ENCODE assay signal across 8 mouse cellular contexts in the genomic region with DNA sequence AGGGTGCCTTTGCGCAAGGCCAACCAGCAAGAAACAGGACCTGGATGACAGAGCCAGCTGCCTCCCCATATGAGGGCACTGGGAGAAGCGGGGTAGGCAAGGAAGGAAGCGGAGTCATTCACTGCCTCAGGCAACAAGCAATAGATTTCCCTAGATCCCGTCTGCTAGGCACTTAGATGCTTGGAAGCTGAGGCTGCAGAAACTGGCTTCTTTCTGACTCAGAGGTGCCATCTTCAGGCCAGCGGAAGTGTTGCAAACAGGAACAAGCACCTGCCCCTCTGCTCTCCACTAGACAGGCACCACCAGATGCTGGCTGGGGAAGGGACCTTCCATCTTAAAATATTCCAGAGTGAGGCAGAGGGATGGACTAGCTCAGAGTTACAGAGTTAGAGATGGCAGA.
A peak's percentile ranks its signal among the peaks of the same experiment; 100 is the strongest.
DNase-seq lines count a peak whose midpoint lies in the region; ATAC-seq and TF ChIP-seq lines count a peak whose summit lies in the region.

No protein-coding gene starts in this region.

- 0 out of 2 replicates have a peak overlapping the region, but pooled peaks have one; percentile 12 for H3K4me2 ChIP-seq in heart, embryonic 14.5 days (ENCODE audit: low read length)
- peak overlapping the region; percentile 18; the same call in 1 of the 2 replicates for H3K4me2 ChIP-seq in kidney, postnatal 0 days (ENCODE audit: low read length)
- H3K4me2 ChIP-seq in liver, embryonic 11.5 days: no peak overlapping the region
- no peak overlapping the region for H3K4me2 ChIP-seq in stomach, embryonic 15.5 days

- H3K36me3 ChIP-seq in C2C12 (ENCODE audit: control insufficient read depth, insufficient read depth): no peaks in the 10 kb centered on the region
- H3K36me3 ChIP-seq in heart, embryonic 14.5 days (ENCODE audit: control insufficient read depth, insufficient read depth, low read length): no peaks in the 10 kb centered on the region
- no peaks in the 10 kb centered on the region for H3K36me3 ChIP-seq in kidney, postnatal 0 days (ENCODE audit: insufficient read depth, low read length)
- no peaks in the 10 kb centered on the region for H3K36me3 ChIP-seq in liver, embryonic 11.5 days (ENCODE audit: control insufficient read depth, insufficient read depth, low read length)
- no peaks in the 10 kb centered on the region for H3K36me3 ChIP-seq in stomach, embryonic 15.5 days

- no peaks in the 10 kb centered on the region for H3K79me2 ChIP-seq in C2C12 (ENCODE audit: control insufficient read depth, insufficient read depth)

- TF ChIP-seq CTCF in C2C12 (IDR thresholded peaks at IDR 0.05; ENCODE audit: control insufficient read depth, insufficient read depth, insufficient read length): peak; percentile 84
- peak; percentile 89 for TF ChIP-seq CTCF in bone marrow macrophage, adult 2 months (IDR thresholded peaks at IDR 0.05; ENCODE audit: low read depth, low read length)
- TF ChIP-seq CTCF in embryonic fibroblast, embryonic 13.5 days (IDR thresholded peaks at IDR 0.05; ENCODE audit: borderline replicate concordance, insufficient read depth, low read length): peak; percentile 67; the same call in 1 of the 2 replicates
- peak; percentile 92 for TF ChIP-seq CTCF in kidney, postnatal 0 days (IDR thresholded peaks at IDR 0.05; ENCODE audit: low read depth)

- no peak overlapping the region for H3K27ac ChIP-seq in bone marrow macrophage, adult 2 months (ENCODE audit: insufficient read depth, low read depth, low read length)
- H3K27ac ChIP-seq in embryonic fibroblast, embryonic 13.5 days (ENCODE audit: insufficient read depth, low read length): no peak overlapping the region
- H3K27ac ChIP-seq in heart, embryonic 14.5 days (replicated peaks in 1 of 2; ENCODE audit: control insufficient read depth in 1 of 2, insufficient read depth in 1 of 2, low read depth in 2 of 2, low read length in 2 of 2): no peak overlapping the region
- H3K27ac ChIP-seq in kidney, postnatal 0 days: no peak overlapping the region
- H3K27ac ChIP-seq in liver, embryonic 11.5 days (ENCODE audit: low read depth, low read length): no peak overlapping the region
- no peak overlapping the region for H3K27ac ChIP-seq in stomach, embryonic 15.5 days

- H3ac ChIP-seq in C2C12 (ENCODE audit: control insufficient read depth, insufficient read length, low read depth): no peak overlapping the region

- no peaks in the 10 kb centered on the region for H3K9me3 ChIP-seq in heart, embryonic 14.5 days (ENCODE audit: control insufficient read depth, low read length)
- no peaks in the 10 kb centered on the region for H3K9me3 ChIP-seq in kidney, postnatal 0 days (replicated peaks; ENCODE audit: low read length)
- no peaks in the 10 kb centered on the region for H3K9me3 ChIP-seq in liver, embryonic 11.5 days (ENCODE audit: control insufficient read depth, low read length)
- no peaks in the 10 kb centered on the region for H3K9me3 ChIP-seq in stomach, embryonic 15.5 days

- 25% methylated on average over 5 of the region's 5 CpGs for WGBS in heart, embryonic 14.5 days
- 14% methylated on average over 5 of the region's 5 CpGs for WGBS in kidney, postnatal 0 days
- 22% methylated on average over 5 of the region's 5 CpGs for WGBS in liver, embryonic 11.5 days
- WGBS in stomach, embryonic 15.5 days: 25% methylated on average over 5 of the region's 5 CpGs

- no peaks in the 10 kb centered on the region for H3K79me3 ChIP-seq in C2C12 (ENCODE audit: low read depth)

- no peak overlapping the region for H3K4me3 ChIP-seq in C2C12 (ENCODE audit: insufficient read depth, poor library complexity, severe bottlenecking)
- H3K4me3 ChIP-seq in bone marrow macrophage, adult 2 months (ENCODE audit: insufficient read depth, low read length): peak overlapping the region; percentile 2; the same call in 1 of the 2 replicates
- H3K4me3 ChIP-seq in embryonic fibroblast, embryonic 13.5 days (ENCODE audit: insufficient read depth, low read length): no peak overlapping the region
- no peak overlapping the region for H3K4me3 ChIP-seq in heart, embryonic 14.5 days (ENCODE audit: control insufficient read depth in 1 of 2, insufficient read depth in 1 of 2, low read depth in 1 of 2, low read length in 2 of 2)
- H3K4me3 ChIP-seq in kidney, postnatal 0 days (replicated peaks; ENCODE audit: low read depth, low read length): no peak overlapping the region
- H3K4me3 ChIP-seq in liver, embryonic 11.5 days (ENCODE audit: low read depth, low read length): no peak overlapping the region
- no peak overlapping the region for H3K4me3 ChIP-seq in stomach, embryonic 15.5 days (replicated peaks)

- TF ChIP-seq POLR2A in bone marrow macrophage, adult 2 months (IDR thresholded peaks at IDR 0.05; ENCODE audit: borderline replicate concordance, low read depth, low read length): no peak
- TF ChIP-seq POLR2A in embryonic fibroblast, embryonic 13.5 days (IDR thresholded peaks at IDR 0.05; ENCODE audit: low read depth, low read length): no peak

- peaks cover 35% of the 10 kb centered on the region for H3K4me1 ChIP-seq in bone marrow macrophage, adult 2 months (ENCODE audit: control insufficient read depth, insufficient read depth, low read length)
- peaks cover 16% of the 10 kb centered on the region; the same call in 1 of the 2 replicates for H3K4me1 ChIP-seq in embryonic fibroblast, embryonic 13.5 days (ENCODE audit: control insufficient read depth, insufficient read depth, low read length)
- peaks cover 13 to 26% of the 10 kb centered on the region in 2 experiments for H3K4me1 ChIP-seq in heart, embryonic 14.5 days (ENCODE audit: control insufficient read depth in 2 of 2, insufficient read depth in 2 of 2, low read length in 2 of 2)
- H3K4me1 ChIP-seq in kidney, postnatal 0 days (replicated peaks; ENCODE audit: insufficient read depth, low read length): peaks cover 16% of the 10 kb centered on the region
- H3K4me1 ChIP-seq in liver, embryonic 11.5 days (replicated peaks; ENCODE audit: control insufficient read depth, insufficient read depth, low read length): no peaks in the 10 kb centered on the region
- 0 out of 2 replicates have a peak, but pooled peaks cover 4% of the 10 kb centered on the region for H3K4me1 ChIP-seq in stomach, embryonic 15.5 days

- DNase-seq in kidney, postnatal 0 days (ENCODE audit: low spot score): peak; percentile 95
- peak; percentile 37 for DNase-seq in liver, embryonic 11.5 days (ENCODE audit: low spot score)
- peak; percentile 67 for DNase-seq in naive thymus-derived CD4-positive, alpha-beta T cell, adult 2 months (ENCODE audit: low read depth)

- no peak overlapping the region for H3K9ac ChIP-seq in heart, embryonic 14.5 days (ENCODE audit: low read length)
- no peak overlapping the region for H3K9ac ChIP-seq in kidney, postnatal 0 days (ENCODE audit: low read depth, low read length)
- no peak overlapping the region for H3K9ac ChIP-seq in liver, embryonic 11.5 days (ENCODE audit: low read depth, low read length)
- H3K9ac ChIP-seq in stomach, embryonic 15.5 days: no peak overlapping the region

- no peak for ATAC-seq in heart, embryonic 14.5 days (ENCODE audit: insufficient number of reproducible peaks, insufficient read depth, low FRiP score, low read depth)
- ATAC-seq in kidney, postnatal 0 days (replicated peaks; ENCODE audit: low FRiP score, low read depth): peak; percentile 53
- no peak; the same call in 1 of the 2 replicates for ATAC-seq in liver, embryonic 11.5 days (replicated peaks; ENCODE audit: low FRiP score)
- peak; percentile 32; the same call in 1 of the 2 replicates for ATAC-seq in stomach, embryonic 15.5 days (ENCODE audit: insufficient read depth, low FRiP score, low read depth)

- H3K27me3 ChIP-seq in C2C12 (ENCODE audit: control insufficient read depth, insufficient read depth, insufficient read length): no peaks in the 10 kb centered on the region
- H3K27me3 ChIP-seq in heart, embryonic 14.5 days (ENCODE audit: control insufficient read depth, insufficient read depth, low read length): no peaks in the 10 kb centered on the region
- no peaks in the 10 kb centered on the region for H3K27me3 ChIP-seq in kidney, postnatal 0 days (ENCODE audit: insufficient read depth, low read length)
- H3K27me3 ChIP-seq in liver, embryonic 11.5 days (replicated peaks; ENCODE audit: control insufficient read depth, insufficient read depth, low read length): no peaks in the 10 kb centered on the region
- no peaks in the 10 kb centered on the region for H3K27me3 ChIP-seq in stomach, embryonic 15.5 days (replicated peaks)

TF ChIP-seq in C2C12, 6 proteins besides CTCF, POLR2A, EP300 and RAD21:
- TF ChIP-seq MYOD1 (IDR thresholded peaks at IDR 0.05; ENCODE audit: control insufficient read depth, insufficient read length, low read depth) (peak; percentile 52), CEBPB (IDR thresholded peaks at IDR 0.05; ENCODE audit: low read depth) (peak; percentile 22), USF1 (IDR thresholded peaks at IDR 0.05; ENCODE audit: low read depth) (no peak), MAX (IDR thresholded peaks at IDR 0.05) (no peak)

Comparison
In these comparisons a context has a peak if more than half of its experiments do, and no peak if none do; other contexts are left out.
1. ATAC-seq: peak in kidney, postnatal 0 days (single experiment) and stomach, embryonic 15.5 days (single experiment); none in heart, embryonic 14.5 days (single experiment) and liver, embryonic 11.5 days (single experiment).
2. H3K4me2 ChIP-seq: peak in heart, embryonic 14.5 days (single experiment) and kidney, postnatal 0 days (single experiment); none in liver, embryonic 11.5 days (single experiment) and stomach, embryonic 15.5 days (single experiment).
3. DNase-seq: peak in every context shown above with its lines; median percentile 95 in kidney, postnatal 0 days; 67 in naive thymus-derived CD4-positive, alpha-beta T cell, adult 2 months; 37 in liver, embryonic 11.5 days.
4. Peak in every context shown above with its lines, with median percentiles within 50 percentile points of each other: CTCF ChIP-seq.